Mouse (Mus musculus) layer of hippocampus, adult 11-12 months (tissue): ENCODE results near the gene Trabd.
A peak's percentile ranks its signal among the peaks of the same experiment; 100 is the strongest.

ENCODE experiments used
- DNase-seq: peaks from one replicate; pipeline ENCODE4 v3.0.0; 2022; ENCODE audit warnings: low spot score

Gene Trabd

DNA sequence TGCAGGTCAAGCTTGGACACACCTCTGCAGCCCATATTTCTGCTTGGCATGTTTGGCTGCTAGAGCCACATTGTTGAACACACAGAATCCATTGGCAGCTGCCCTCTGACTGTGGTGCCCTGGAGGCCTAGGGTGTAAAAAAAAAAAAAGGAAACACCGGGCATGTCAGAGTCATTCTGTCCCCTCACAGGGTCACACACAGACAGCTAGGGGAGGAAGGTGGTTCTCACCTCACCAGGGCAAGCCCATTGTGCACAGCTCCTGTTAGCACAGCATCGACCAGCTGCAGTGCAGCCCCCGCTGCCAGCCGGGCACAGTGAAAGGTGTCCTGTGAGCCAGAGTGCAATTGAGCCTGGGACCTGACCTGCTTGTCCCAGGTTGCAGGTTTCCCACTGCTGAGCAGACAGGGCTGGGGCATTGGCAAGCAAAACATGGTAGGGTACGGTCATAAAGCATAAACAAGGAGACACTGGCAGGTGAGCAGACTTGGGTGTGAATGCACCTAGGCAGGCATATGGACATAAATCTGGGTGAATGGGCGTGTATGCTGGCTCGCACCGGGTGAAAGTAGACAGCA is 52.5 kb downstream of the Trabd start:
- no peak for DNase-seq

GRCm38 (mm10) chr15:89128382-89129350 is 53.7 kb downstream of the Trabd start, which contains the start of gene Hdac10:
Gene Hdac10 (minus strand): TSS chr15:89128700.
- DNase-seq = peak; percentile 85

DNA sequence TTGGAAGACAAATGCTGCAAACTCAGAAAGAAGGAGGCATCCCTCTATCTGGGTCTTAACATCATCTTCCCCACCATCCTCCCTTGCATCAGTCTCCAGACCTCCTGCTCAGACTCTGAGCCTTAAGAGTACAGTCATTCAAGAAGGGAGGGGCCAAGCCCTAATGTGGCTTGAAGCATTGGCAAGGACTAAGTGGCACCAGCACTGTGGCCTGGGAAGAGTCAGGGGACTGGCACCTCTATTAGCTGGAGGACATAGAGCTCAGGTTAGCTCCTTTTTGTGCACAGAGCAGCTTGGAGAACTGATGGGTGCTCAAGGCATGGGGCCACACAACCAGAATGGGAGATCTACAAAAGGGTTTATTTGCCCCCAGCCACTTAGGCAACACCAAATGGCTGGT is 55.3 kb downstream of the Trabd start:
- DNase-seq = no peak

DNA sequence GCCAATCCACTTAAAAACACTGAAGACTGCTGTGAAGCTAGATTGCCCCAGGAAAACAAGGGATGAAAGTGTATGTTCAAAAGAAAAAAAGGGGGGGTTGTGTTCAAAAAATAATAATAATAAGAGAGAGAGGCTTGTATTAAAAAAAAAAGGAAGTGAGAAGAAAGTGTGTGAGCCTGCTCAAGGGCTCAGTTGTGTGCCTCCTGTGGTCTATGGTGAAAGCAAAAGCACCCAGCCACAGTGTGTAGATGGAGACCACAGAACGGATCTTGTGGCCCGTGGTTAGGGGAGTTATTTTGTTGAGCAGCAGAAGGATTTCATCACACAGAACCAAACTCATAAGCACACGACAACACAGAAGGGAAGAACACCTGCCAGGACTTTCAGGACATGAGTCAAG is 56.4 kb downstream of the Trabd start:
- no peak for DNase-seq
